Mouse (Mus musculus): ENCODE measurements around the gene Topors. TPM values are rescaled to one million over a fixed set of nuclear protein-coding genes. Genes with fewer than 3 reads are reported as not detected.
"Not testable (repeated sequence)": the region's sequence is repeated elsewhere in the genome, so short reads cannot be mapped to it uniquely, and the experiment has no call there.

Topors gene
- total RNA-seq (2021), result 10 to 100 TPM; 21.6 to 21.7 TPM
- long read RNA-seq, transcript Topors-201 (3 exons, 3,856 nt), result major isoform, 13 of 29 reads
- long read RNA-seq, partial matches to known transcripts, result 15 of 29 reads
- long read RNA-seq, other reads (novel, unspliced or antisense), result 1 of 29 reads

GRCm38 (mm10) chr4:40269430-40270032 lies at the start of gene Topors, which contains the start of gene Smim27:
Gene Topors, minus strand, starts transcription at chr4:40269850.
Gene Smim27, plus strand, starts transcription at chr4:40269579.
- DNase-seq (ENCODE audit: low spot score in 2 of 2), result peak; percentile 95 to 97

- peak in 1 of 2 experiments; percentile 11 for DNase-seq (ENCODE audit: low spot score in 2 of 2)
These were observed 47.8 kb upstream of the Topors start for GRCm38 (mm10) chr4:40317404-40317803.

DNA sequence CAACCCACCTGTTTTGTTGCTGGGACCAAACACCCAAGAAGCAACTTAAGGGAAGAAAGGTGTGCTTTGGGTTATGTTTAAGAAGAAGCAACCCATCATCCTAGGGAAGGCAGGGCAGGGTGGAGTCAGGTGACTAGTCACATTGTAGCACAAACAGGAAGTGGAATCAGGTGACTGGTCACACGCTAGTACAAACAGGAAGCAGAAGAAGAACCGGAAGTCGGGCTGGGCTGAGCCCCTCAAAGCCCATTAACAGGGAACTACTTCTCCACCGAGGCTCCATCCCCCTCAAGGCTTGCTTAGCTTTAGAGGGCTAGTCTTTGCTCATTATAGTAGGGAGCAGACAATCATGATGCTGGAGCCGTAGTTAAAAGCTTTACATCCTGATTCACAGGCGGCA lies 43.4 kb upstream of the Topors start:
- no peak for DNase-seq (ENCODE audit: low spot score in 2 of 2)

DNA sequence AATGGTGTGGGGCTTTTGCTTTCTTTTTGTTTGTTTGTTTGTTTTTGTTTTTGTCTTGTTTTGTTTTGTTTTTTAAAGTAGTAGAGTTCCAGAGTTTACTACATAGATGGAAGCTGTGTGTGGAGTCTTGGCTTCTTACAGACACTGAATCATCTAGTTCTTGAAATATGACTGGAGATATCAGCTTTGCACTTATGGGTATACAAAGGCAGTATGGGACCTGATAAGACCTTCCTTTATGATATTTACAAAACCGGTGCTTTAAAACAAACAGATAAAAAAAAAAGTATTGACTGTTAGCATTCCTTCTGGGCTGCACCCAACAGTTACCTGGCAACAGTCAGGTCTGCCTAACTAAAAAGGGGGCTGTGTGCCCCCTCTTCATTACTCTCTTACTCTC lies 42.6 kb upstream of the Topors start:
- DNase-seq (ENCODE audit: low spot score in 2 of 2), result no peak

- no peak for DNase-seq (ENCODE audit: low spot score in 2 of 2)
These were observed 41.2 kb upstream of the Topors start for GRCm38 (mm10) chr4:40310796-40311383.

DNA sequence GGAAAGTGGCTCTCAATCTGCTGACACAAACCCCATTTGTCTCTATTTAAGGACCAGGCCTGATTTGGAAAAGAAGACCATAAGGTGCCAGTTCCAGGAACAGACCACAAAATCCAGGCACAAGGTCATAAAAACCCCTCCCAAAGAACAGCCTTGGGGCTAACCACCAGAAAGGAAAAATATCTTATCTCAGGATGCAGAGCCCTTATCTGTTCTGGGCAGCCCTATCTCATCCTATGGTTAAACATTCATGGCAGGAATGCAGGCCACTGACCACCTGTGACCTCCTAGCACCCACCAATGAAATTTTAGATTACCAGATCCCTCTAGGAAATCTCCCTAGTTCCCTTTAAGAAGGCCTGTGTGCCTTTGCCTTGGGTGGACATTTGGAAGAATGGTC lies 40.0 kb upstream of the Topors start:
- no peak for DNase-seq (ENCODE audit: low spot score in 2 of 2)

DNA sequence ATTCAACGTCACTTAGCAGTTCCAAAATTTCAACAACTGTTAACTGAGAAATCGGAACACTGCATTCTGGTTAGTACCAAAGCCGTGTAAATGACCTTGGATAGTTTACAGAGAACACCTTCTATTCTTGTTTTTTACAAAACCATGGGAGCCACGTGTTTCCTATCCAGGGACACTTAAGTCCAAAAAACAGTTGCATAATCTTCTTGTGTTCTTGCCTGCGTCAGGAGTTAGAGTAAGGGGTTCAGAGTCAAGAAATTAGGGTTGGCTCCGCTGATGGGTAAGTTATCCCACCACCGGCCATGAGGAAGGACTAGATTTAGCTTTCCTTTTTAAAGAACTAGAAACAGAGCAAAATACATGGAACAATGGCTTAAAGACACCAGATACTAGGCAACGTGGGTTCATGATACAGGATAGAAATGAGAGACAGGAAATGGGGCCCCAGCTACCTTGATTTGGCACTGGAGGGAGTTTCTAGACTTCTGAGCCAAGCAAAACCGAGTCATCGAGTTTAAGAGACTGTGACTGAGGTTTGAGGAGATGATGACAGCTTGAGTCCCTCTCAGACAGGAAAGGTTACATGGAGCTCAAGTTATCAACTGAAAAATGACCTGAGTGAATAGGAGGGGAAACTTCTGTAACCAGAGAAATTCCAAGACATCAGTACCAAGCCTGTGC lies 32.9 kb upstream of the Topors start:
- no peak for DNase-seq (ENCODE audit: low spot score in 2 of 2)

DNA sequence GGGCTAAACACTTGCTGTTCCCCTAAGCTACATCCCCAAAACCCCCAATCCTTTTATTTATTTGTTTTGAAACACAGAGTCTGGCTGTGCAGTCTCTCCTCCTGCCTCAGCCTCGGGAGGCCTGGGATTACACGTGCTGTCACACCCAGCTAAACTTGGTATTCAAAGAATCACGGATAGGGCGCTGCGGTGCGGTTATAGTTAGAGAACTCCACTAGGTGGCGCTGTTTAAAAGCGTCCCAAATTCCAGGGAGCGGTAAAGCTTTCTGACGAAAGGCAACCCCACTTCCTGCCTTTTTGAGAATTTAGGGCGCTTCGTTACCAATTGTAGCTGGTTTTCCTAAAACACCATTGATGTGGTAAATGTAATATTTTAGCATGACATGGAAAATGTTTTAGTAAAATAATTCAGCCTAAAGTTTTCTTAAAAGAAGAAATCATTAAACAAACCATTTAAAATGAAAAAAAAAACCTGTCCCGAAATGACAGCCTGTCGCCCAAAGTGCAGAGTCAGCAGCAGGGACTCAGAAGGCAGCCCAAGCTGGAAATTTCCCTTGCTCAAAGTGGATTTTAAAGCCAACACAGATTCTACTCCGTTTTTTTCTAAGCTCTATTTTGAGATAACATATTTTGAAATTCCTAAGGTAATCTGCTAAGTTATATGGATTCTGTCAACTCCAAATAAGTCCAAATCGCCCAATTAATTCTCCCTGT lies 31.6 kb upstream of the Topors start:
- peak; percentile 74 to 87 for DNase-seq (ENCODE audit: low spot score in 2 of 2)

GRCm38 (mm10) chr4:40299169-40299568 lies 29.5 kb upstream of the Topors start:
- no peak for DNase-seq (ENCODE audit: low spot score in 2 of 2)

DNA sequence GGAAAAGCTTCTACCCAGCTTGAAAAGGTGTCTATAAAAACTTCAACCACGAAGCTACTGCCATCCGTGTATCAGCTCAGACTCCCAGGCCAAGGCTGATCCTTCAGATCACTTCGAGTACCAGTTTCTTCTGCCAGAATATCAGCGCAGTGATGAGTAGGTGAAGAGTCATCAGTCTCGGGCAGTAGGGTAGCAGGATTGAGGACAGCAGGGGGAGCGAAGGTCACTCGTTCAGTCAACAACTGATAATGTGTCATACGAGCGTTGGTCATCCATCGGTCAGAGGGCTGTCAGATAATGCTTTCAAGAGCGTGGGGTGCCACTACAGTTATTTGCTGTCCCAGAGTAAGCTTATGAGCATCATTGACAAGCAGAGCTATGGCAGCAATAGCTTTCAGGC lies 21.9 kb upstream of the Topors start:
- not testable (repeated sequence) for DNase-seq (ENCODE audit: low spot score in 2 of 2)

DNA sequence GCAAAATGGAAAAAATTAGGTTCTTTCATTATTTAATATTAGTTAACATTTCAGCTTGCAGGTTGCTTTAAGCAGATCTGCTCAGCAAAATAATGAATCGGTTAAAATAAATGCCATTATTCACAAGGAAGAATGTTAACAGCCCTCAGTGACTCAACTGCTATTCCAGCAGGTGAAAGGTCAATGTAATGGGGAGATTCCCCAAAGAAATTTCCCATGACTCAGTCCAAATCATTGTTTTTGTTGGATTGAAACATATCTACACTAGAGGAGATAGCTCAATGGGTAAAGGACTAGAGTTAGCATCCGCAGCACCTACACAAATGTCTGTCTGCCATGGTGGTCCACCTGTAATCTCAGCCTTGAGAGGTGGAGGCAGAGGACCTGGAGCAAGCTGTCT lies 19.4 kb upstream of the Topors start:
- DNase-seq (ENCODE audit: low spot score in 2 of 2), result no peak

GRCm38 (mm10) chr4:40287415-40287814 lies 17.8 kb upstream of the Topors start:
- DNase-seq (ENCODE audit: low spot score in 2 of 2), result no peak

DNA sequence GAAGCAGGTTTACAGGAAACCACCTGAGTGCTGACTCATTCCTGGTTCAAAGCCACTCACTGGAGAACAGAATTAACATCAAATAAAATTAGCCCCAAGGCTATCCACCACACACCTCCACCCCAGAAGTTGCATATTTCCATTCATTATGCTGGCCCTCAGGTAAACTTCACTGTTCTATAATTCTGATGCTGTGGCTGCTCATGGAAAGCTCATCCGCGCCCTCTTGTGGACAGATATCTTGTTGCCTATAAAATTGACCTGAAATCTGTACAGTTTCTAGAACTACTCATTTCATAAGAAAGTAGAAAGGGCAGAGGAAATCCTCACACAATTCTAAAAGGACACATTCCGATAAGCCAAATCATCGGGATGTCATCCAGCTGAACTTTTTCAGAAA lies 15.9 kb upstream of the Topors start:
- DNase-seq (ENCODE audit: low spot score in 2 of 2), result peak; percentile 38 to 88

DNA sequence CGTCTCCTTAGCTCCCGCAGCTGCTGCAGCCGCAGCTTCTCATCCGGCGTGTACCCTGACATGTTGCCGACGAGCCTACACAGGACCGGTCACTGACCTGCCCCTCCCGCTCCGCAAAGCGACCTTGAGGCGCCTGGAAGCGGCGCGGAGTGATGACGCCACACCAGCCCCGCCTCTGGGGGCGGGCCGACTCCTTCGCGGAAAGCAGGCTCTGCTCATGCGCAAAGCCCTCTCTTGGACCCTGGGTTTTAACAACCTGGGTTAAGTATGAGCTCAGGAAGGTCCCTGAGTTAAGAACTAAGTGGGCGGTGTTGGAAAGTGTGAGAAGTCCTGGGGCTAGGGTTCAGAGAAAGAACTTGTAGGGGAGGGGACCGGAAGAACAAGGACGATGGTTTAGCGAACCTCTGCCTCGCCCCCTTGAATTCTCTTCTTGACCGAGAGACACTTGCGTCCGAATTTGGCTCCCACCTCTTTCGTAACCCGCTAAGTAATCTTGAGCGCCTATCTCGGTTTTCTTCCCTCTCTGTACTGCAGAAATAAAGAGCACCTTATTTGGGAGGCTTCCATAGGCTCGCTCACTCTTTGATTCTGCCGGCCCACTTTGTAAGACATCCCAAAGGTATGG lies 9.7 kb upstream of the Topors start, which contains the start of gene Ndufb6:
Gene Ndufb6 (minus strand): TSS at position 146 of the 625 bp plus-strand sequence.
- DNase-seq (ENCODE audit: low spot score in 2 of 2), result peak; percentile 89 to 95

- no peak for DNase-seq (ENCODE audit: low spot score in 2 of 2)
These were observed 9.2 kb upstream of the Topors start for GRCm38 (mm10) chr4:40278880-40279275.

GRCm38 (mm10) chr4:40268835-40269234 lies 815 bp downstream of the Topors start:
- DNase-seq (ENCODE audit: low spot score in 2 of 2), result no peak

- DNase-seq (ENCODE audit: low spot score in 2 of 2), result peak; percentile 93 to 94
These were observed 1.3 kb downstream of the Topors start for GRCm38 (mm10) chr4:40268204-40268813.

DNA sequence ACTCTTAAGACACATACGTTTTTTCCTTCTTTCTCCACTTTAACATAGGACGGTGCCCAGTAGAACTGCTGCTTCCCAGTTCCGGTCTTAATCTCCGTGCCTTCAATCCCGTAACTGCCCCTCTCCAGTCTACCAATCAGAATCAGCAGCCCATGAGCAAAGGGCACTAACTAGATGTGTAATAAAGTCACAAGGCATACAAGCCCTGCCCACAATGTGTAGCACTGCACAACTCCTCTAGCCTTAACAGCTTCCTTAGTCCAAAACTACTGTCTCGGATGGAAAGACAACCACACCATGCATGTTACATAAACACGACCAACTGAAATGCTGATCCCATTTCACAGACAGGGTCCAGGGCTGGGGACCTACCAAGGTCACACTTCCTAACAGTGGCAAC lies 2.0 kb downstream of the Topors start:
- no peak for DNase-seq (ENCODE audit: low spot score in 2 of 2)

DNA sequence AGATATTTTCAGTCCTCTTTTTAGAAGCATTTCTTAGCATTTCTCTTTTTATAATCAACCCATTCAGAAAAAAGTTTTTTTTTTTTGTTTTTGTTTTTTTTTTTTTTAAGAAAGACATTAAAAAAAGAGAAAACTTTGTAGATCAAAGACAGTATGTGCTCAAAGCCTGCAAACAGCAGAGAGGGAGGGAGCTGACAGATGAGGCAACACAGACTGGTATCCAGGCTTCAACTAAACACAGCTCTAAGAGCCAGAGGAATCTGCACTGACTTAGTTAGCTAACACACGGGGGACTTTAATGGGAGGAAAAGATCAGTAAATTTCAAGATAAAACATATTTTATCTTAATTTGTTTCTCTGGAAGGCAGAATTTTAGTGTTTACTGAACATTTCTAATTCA lies 5.3 kb downstream of the Topors start:
- no peak for DNase-seq (ENCODE audit: low spot score in 2 of 2)

DNA sequence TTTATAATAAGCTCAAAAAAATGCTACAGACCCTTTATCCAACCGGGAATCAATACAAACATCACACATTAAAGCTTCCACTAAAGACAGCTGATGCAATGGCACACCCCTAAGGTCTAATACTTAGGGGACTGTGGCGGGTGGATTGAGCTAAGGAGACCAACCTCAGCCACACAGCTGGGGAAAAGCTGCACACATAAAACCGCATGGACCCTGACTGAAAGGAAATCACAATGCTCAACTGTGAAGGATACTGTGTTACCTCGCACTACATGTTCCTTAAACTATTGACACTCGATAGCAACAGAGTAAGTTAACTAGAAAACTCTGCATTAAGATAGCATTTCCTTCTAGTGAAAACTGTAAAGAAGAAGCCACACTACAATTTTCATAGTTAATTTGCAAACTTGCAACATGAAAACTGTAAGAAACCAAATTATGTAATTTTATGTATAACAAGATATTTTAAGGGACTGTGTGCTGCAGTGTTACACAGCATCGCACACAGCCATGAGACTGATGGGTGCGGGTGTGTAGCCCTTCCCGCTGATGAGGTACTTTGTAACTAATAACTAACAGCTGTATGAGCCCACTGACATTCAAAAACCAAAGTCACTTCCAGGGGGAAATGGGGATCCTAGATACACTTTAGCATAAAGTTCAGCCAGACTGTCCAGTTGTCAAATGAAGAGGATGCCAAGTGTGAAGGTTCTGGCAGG lies 15.1 kb downstream of the Topors start:
- DNase-seq (ENCODE audit: low spot score in 2 of 2), result no peak

All from layer of hippocampus, adult 18-20 months (tissue).